Mouse (Mus musculus): ENCODE results near the gene Anp32a. TPM values are rescaled to one million over a fixed set of nuclear protein-coding genes. Genes with fewer than 3 reads are reported as not detected.

Gene Anp32a
- 654 TPM for polyA plus RNA-seq (2014; fragmentation: Illumina TruSeq; extraction: RNeasy Lipid Tissue Mini Kit (QIAGEN cat#74804); ENCODE audit: low read depth, low replicate concordance)

GRCm38 (mm10) chr9:62341123-62341486 lies at the start of gene Anp32a:
Gene Anp32a, plus strand, starts transcription at chr9:62341293.

Other genes with a start within 250 kb of the Anp32a start
- gene Glce, start 218.6 kb upstream of the Anp32a start, polyA plus RNA-seq (2014; fragmentation: Illumina TruSeq; extraction: RNeasy Lipid Tissue Mini Kit (QIAGEN cat#74804); ENCODE audit: low read depth, low replicate concordance): 41.8 TPM
- not detected for gene Spesp1, start 59.1 kb upstream of the Anp32a start, polyA plus RNA-seq (2014; fragmentation: Illumina TruSeq; extraction: RNeasy Lipid Tissue Mini Kit (QIAGEN cat#74804); ENCODE audit: low read depth, low replicate concordance)
- gene Coro2b, start 195.8 kb downstream of the Anp32a start, polyA plus RNA-seq (2014; fragmentation: Illumina TruSeq; extraction: RNeasy Lipid Tissue Mini Kit (QIAGEN cat#74804); ENCODE audit: low read depth, low replicate concordance): 2.6 TPM

Measured in sigmoid colon, adult 10 weeks (tissue).